Mouse (Mus musculus) intestine, embryonic 15.5 days (tissue): ENCODE results near the gene Gm28539. TPM values are rescaled to one million over a fixed set of nuclear protein-coding genes. Genes with fewer than 3 reads are reported as not detected.

Experiments
- ATAC-seq: fragments of 200-750 bp; cut with Nextera tagmentation; 2 replicates; pipeline ENCODE4 v1.8.0; 2017; ENCODE audit warnings: moderate TSS enrichment, moderate library complexity
- H3K27ac ChIP-seq: fragments of 300-500 bp; sonication (generic); 2 replicates; pipeline ENCODE4 v1.5.1; 2015; ENCODE audit warnings: mild to moderate bottlenecking, inconsistent platforms
- H3K27me3 ChIP-seq: fragments of 300-500 bp; sonication (generic); replicated peaks from 2 replicates; pipeline ENCODE4 v1.6.1; 2015; ENCODE audit warnings: inconsistent platforms
- H3K36me3 ChIP-seq: fragments of 300-500 bp; sonication (generic); 2 replicates; pipeline ENCODE4 v1.6.1; 2015; ENCODE audit warnings: inconsistent platforms
- H3K4me1 ChIP-seq: fragments of 300-500 bp; sonication (generic); replicated peaks from 2 replicates; pipeline ENCODE4 v1.6.1; 2015; ENCODE audit warnings: inconsistent platforms
- H3K4me2 ChIP-seq: fragments of 300-500 bp; sonication (generic); replicated peaks from 2 replicates; pipeline ENCODE4 v1.6.1; 2015; ENCODE audit warnings: mild to moderate bottlenecking, inconsistent platforms
- H3K4me3 ChIP-seq: fragments of 300-500 bp; sonication (generic); replicated peaks from 2 replicates; pipeline ENCODE4 v1.5.1; 2015; ENCODE audit warnings: inconsistent platforms
- H3K9ac ChIP-seq: fragments of 300-500 bp; sonication (generic); 2 replicates; pipeline ENCODE4 v1.6.1; 2015; ENCODE audit warnings: inconsistent platforms
- H3K9me3 ChIP-seq: fragments of 300-500 bp; sonication (generic); 2 replicates; pipeline ENCODE4 v1.6.1; 2016; ENCODE audit warnings: inconsistent platforms
- WGBS: fragments of 180-500 bp; shearing (Covaris S2); methylation state at CpG from one replicate; pipeline ENCODE4 v1.1.7; 2015; 5-methylcytosine and 5-hydroxymethylcytosine counted together
- polyA plus RNA-seq: library from polyadenylated mRNA; unstranded; fragments of >200 nt; fragmentation: Nextera tagmentation; extraction: Ambion mirVana; gene quantifications from 2 replicates; pipeline ENCODE4 v1.2.1, GENCODE M21; 2015

Gm28539 gene
- polyA plus RNA-seq, 1 experiment from 2014 or later = not detected

GRCm38 (mm10) chr16:18876091-18876441 is 39.7 kb downstream of the Gm28539 start:
- under 1% methylated on average over 17 of the region's 17 CpGs for WGBS
- no peaks in the 10 kb centered on the region for H3K27me3 ChIP-seq
- H3K27ac ChIP-seq = peak overlapping the region; percentile 96
- peak overlapping the region; percentile 85 for H3K4me2 ChIP-seq
- H3K36me3 ChIP-seq = peaks cover 20% of the 10 kb centered on the region
- peak; percentile 30 for ATAC-seq
- H3K4me1 ChIP-seq = no peaks in the 10 kb centered on the region
- H3K9me3 ChIP-seq = no peaks in the 10 kb centered on the region
- H3K4me3 ChIP-seq = peak overlapping the region; percentile 98
- H3K9ac ChIP-seq = peak overlapping the region; percentile 87

DNA sequence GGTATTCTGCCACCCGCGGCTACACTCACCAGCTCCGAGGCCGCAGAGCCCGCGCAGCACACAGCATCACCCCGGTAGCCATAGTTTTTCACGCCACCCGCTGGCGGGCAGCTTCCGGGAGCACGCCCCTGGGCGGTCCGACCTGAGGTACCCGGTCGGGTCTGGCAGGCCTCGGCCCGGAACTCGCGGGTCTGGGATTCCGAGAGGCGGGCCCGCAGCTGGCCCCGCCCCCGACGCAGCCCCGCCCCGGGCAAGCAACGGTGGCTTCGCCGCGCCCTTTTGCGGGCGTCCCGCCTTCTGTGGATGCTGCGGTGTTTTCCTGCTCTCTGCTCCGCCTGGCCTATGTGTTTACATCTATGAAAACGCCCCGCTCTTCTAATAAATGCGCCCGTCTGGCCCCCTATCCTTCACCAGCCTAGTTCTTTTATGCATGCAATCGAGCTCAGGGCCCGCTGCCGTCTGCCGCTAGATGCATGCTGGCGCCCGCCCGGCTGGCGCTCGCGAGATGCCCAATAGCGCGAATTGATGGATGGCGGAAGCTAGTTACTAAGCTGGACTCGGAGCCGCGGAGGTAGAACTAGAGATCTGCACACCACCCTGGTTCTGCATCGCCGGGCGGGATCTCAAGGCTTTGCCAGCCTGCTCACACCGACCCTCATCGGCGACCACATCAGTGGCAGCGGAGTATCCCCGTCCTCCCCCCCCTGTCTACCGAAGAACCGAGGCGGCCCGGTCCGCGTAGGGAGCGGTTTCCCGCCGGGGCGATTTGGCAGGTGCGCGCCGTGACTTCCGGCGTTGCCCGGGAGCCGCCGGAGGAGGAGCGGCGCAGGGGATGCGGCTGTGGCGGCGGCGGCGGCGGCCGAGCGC is 40.3 kb downstream of the Gm28539 start, which contains the start of the genes Mrpl40 and Hira:
Gene Mrpl40, minus strand, starts transcription at position 421 of the 867 bp plus-strand sequence.
Gene Hira, plus strand, starts transcription at position 596 of the 867 bp plus-strand sequence.
- H3K4me2 ChIP-seq = peak within 1 kb of the TSS; percentile 85
- H3K9me3 ChIP-seq = no peaks in the 10 kb centered on the region
- under 1% methylated on average over 92 of the region's 93 CpGs for WGBS
- peak within 1 kb of the TSS; percentile 98 for H3K4me3 ChIP-seq
- H3K36me3 ChIP-seq = peaks cover 15% of the 10 kb centered on the region
- no peaks in the 10 kb centered on the region for H3K27me3 ChIP-seq
- peak; percentile 95 for ATAC-seq
- H3K4me1 ChIP-seq = no peaks in the 10 kb centered on the region
- peak within 1 kb of the TSS; percentile 96 for H3K27ac ChIP-seq
- peak within 1 kb of the TSS; percentile 87 for H3K9ac ChIP-seq

GRCm38 (mm10) chr16:18877386-18878090 is 41.2 kb downstream of the Gm28539 start:
- ATAC-seq = peak; percentile 48

DNA sequence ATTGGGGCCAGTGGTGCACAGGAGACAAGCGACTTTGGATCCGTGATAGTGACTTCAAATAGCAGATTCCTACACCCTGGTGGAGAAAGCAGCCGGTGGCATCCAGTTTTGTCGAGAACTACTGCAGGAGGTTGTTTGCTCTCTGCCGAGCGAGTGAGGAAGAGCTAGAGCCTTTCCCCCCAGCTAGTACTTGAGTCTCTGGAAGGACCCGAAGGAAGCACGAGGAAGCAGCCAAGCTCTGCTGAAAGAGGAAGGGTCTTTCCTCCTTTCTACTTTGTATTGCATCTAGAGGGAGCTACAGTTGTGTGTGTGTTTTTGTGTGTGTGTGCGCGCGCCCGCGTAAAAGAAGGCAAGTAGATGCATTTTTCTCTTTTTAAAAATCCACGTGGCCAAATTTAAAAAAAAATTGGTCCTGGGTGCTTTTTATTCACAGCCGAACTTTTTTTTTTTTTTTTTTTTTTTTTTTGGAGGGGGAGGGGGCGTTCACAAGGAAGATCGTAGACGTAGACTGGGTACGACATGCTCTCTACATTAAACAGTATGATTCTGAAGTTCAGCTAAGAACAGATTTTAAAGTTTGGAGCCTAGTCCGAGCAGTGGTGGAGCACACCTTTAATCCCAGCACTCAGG is 41.8 kb downstream of the Gm28539 start:
- H3K36me3 ChIP-seq = peaks cover 6% of the 10 kb centered on the region; the same call in 1 of the 2 replicates
- H3K9ac ChIP-seq = peak overlapping the region; percentile 87
- 15% methylated on average over 20 of the region's 20 CpGs for whole genome bisulfite sequencing
- no peaks in the 10 kb centered on the region for H3K27me3 ChIP-seq
- peak overlapping the region; percentile 85 for H3K4me2 ChIP-seq
- peak overlapping the region; percentile 98 for H3K4me3 ChIP-seq
- peak overlapping the region; percentile 96 for H3K27ac ChIP-seq
- no peaks in the 10 kb centered on the region for H3K4me1 ChIP-seq
- ATAC-seq = peak; percentile 0; the same call in 1 of the 2 replicates
- H3K9me3 ChIP-seq = no peaks in the 10 kb centered on the region

More at GRCm38 (mm10) chr16:18877386-18878090, 41.2 kb downstream of the Gm28539 start:
- peak overlapping the region; percentile 98 for H3K4me3 ChIP-seq
- H3K4me2 ChIP-seq = peak overlapping the region; percentile 85
- under 1% methylated on average over 43 of the region's 43 CpGs for WGBS
- H3K9ac ChIP-seq = peak overlapping the region; percentile 87
- H3K27ac ChIP-seq = peak overlapping the region; percentile 96
- no peaks in the 10 kb centered on the region for H3K27me3 ChIP-seq
- no peaks in the 10 kb centered on the region for H3K4me1 ChIP-seq
- H3K36me3 ChIP-seq = peaks cover 8% of the 10 kb centered on the region; the same call in 1 of the 2 replicates
- H3K9me3 ChIP-seq = no peaks in the 10 kb centered on the region

DNA sequence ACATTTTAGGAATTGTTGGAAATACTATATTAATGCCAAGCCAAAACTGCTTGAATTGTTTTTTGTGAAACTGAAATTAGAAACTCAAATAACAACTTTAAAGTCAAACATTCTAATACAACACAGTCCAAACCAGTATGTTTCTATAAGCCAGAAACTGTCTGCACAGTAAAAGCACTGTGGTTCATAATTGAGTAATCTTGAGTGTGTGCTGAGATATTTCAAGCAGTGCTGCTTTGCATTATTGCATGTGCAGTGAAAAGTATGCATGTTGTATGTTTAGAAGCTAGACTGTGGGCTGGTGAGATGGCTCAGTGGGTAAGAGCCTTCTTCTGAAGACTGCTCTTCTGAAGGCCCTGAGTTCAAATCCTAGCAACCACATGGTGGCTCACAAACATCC is 47.7 kb downstream of the Gm28539 start:
- Histone ChIP-seq H3K4me1 (no peaks in the 10 kb centered on the region), H3K27ac (no peak overlapping the region), H3K27me3 (no peaks in the 10 kb centered on the region), H3K4me3 (no peak overlapping the region), H3K9ac (no peak overlapping the region), H3K9me3 (no peaks in the 10 kb centered on the region), H3K4me2 (no peak overlapping the region), H3K36me3 (no peaks in the 10 kb centered on the region; the same call in 1 of the 2 replicates)
- ATAC-seq = no peak

- H3K9ac ChIP-seq = no peak overlapping the region
- no peak overlapping the region for H3K27ac ChIP-seq
- H3K9me3 ChIP-seq = no peaks in the 10 kb centered on the region
- no peak overlapping the region for H3K4me3 ChIP-seq
- 0 out of 2 replicates have a peak, but pooled peaks cover 6% of the 10 kb centered on the region for H3K36me3 ChIP-seq
- H3K4me2 ChIP-seq = no peak overlapping the region
- no peak for ATAC-seq
- no peaks in the 10 kb centered on the region for H3K4me1 ChIP-seq
- 67% methylated on average over 4 of the region's 4 CpGs for WGBS
- H3K27me3 ChIP-seq = no peaks in the 10 kb centered on the region
Measured at GRCm38 (mm10) chr16:18893840-18894372, 57.5 kb downstream of the Gm28539 start.

DNA sequence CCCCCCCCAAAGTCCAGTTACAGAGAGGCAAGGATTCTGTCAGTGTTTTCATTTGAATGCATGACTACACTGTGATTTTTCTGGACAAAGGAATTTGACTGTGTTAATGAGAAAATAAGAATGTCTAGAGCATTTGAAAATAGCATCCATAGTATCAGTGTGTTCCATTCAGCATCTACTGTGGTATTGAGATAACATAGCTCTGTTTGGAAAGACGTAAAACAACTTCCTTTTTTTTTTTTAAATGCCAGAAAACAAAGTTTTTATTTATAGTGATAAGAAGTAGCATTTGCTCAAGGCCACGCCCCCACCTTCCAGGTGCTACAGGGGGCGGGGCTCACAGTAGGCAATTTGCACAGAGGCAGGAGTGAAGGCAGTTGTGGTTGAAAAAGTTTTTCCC is 58.9 kb downstream of the Gm28539 start:
- ATAC-seq = no peak
- Histone ChIP-seq H3K9ac (no peak overlapping the region), H3K4me2 (no peak overlapping the region), H3K4me3 (no peak overlapping the region), H3K4me1 (no peaks in the 10 kb centered on the region), H3K36me3 (peaks cover 10% of the 10 kb centered on the region; the same call in 1 of the 2 replicates), H3K9me3 (no peaks in the 10 kb centered on the region), H3K27ac (no peak overlapping the region), H3K27me3 (no peaks in the 10 kb centered on the region)
- 78% methylated on average over 3 of the region's 3 CpGs for WGBS

DNA sequence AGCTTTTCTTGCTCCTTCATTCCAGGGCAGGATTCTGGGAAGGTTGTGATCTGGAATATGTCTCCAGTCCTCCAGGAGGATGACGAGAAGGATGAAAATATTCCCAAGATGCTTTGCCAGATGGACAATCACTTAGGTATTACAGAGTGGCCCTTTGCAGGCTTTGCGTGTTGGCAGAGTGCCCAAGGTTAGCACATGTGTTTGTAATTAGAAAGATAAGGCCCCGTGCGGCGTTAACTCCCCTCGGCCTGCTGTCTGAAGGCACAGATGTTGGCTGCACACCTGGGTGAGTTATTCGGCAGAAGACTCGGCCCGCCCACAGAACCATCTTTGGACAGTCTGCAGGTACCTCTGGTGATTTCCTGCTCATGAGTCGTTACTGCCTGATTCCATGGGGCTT is 60.0 kb downstream of the Gm28539 start:
- H3K27ac ChIP-seq = no peak overlapping the region
- WGBS = 74% methylated on average over 10 of the region's 10 CpGs
- H3K9ac ChIP-seq = no peak overlapping the region
- H3K36me3 ChIP-seq = peaks cover 10% of the 10 kb centered on the region; the same call in 1 of the 2 replicates
- no peaks in the 10 kb centered on the region for H3K4me1 ChIP-seq
- no peaks in the 10 kb centered on the region for H3K9me3 ChIP-seq
- H3K27me3 ChIP-seq = no peaks in the 10 kb centered on the region
- no peak overlapping the region for H3K4me3 ChIP-seq
- no peak for ATAC-seq
- H3K4me2 ChIP-seq = no peak overlapping the region

- no peaks in the 10 kb centered on the region for H3K27me3 ChIP-seq
- no peak for ATAC-seq
- no peak overlapping the region for H3K4me2 ChIP-seq
- H3K9ac ChIP-seq = no peak overlapping the region
- peaks cover 3% of the 10 kb centered on the region; the same call in 1 of the 2 replicates for H3K36me3 ChIP-seq
- H3K27ac ChIP-seq = no peak overlapping the region
- WGBS = 85% methylated on average over 1 of the region's 1 CpGs
- no peak overlapping the region for H3K4me3 ChIP-seq
- H3K9me3 ChIP-seq = no peaks in the 10 kb centered on the region
- no peaks in the 10 kb centered on the region for H3K4me1 ChIP-seq
Measured at GRCm38 (mm10) chr16:18905648-18906047, 69.3 kb downstream of the Gm28539 start.

DNA sequence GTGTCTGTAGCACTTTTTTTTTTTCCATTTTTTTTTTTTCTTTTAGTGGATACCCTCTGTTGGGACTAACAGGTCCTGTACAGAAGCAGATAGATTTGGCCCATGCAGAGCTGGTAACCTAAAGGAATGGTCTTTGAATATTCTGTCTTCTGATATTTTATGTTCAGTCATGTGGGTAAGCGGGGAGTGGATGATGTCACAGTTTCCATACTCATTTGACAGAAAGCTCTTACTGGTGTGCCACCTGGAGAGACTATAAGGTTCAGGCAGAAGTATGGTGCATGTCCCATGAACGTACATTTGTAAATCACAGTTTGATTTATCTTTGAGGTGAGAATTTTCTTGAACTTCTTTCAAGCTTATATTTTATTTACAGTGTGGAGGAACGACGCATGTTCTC is 79.7 kb downstream of the Gm28539 start:
- Histone ChIP-seq H3K36me3 (peaks cover 17% of the 10 kb centered on the region; the same call in 1 of the 2 replicates), H3K4me1 (no peaks in the 10 kb centered on the region), H3K4me3 (no peak overlapping the region), H3K27ac (no peak overlapping the region), H3K9me3 (no peaks in the 10 kb centered on the region), H3K9ac (no peak overlapping the region), H3K4me2 (no peak overlapping the region), H3K27me3 (no peaks in the 10 kb centered on the region)
- 90% methylated on average over 4 of the region's 4 CpGs for WGBS
- no peak for ATAC-seq

DNA sequence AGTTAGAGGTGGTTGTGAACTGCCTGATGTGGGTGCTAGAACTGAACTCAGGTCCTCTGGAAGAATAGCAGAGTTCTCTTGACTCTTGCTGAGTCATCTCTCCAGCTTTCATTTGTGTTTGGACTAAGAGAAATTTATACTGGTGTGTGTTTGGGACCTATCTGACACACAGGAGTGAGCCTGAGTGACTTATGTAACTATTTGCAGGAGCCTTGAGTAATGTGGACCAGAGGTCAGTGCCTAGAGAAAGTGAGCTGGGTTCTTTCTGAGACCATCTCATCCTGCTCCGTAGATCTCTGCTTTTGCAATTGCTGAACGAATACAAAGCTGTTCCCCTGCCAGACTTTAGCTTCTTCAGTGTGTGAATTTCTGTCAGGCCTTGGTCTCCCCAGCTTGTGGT is 85.4 kb downstream of the Gm28539 start:
- Histone ChIP-seq H3K27ac (no peak overlapping the region), H3K4me2 (no peak overlapping the region), H3K4me1 (no peaks in the 10 kb centered on the region), H3K9ac (no peak overlapping the region), H3K9me3 (no peaks in the 10 kb centered on the region), H3K27me3 (no peaks in the 10 kb centered on the region), H3K4me3 (no peak overlapping the region), H3K36me3 (peaks cover 45% of the 10 kb centered on the region)
- no peak for ATAC-seq
- WGBS = 84% methylated on average over 2 of the region's 2 CpGs

GRCm38 (mm10) chr16:18927963-18928362 is 91.6 kb downstream of the Gm28539 start:
- H3K9ac ChIP-seq = no peak overlapping the region
- H3K4me2 ChIP-seq = no peak overlapping the region
- no peaks in the 10 kb centered on the region for H3K4me1 ChIP-seq
- no peak for ATAC-seq
- WGBS = 94% methylated on average over 1 of the region's 1 CpGs
- H3K4me3 ChIP-seq = no peak overlapping the region
- no peaks in the 10 kb centered on the region for H3K9me3 ChIP-seq
- peaks cover 24% of the 10 kb centered on the region; the same call in 1 of the 2 replicates for H3K36me3 ChIP-seq
- no peaks in the 10 kb centered on the region for H3K27me3 ChIP-seq
- H3K27ac ChIP-seq = no peak overlapping the region
